Mouse (Mus musculus) neutrophil, adult 65 days (primary cell): ENCODE data around the gene Dbndd2. TPM values are rescaled to one million over a fixed set of nuclear protein-coding genes. Genes with fewer than 3 reads are reported as not detected.

ENCODE experiments used
- total RNA-seq: library from RNA; stranded (reverse); gene quantifications from 2 replicates; pipeline ENCODE4 v1.2.4, GENCODE M21; 2023

Gene Dbndd2
- 2.1 and 3.2 TPM in 2 replicates for total RNA-seq

DNA sequence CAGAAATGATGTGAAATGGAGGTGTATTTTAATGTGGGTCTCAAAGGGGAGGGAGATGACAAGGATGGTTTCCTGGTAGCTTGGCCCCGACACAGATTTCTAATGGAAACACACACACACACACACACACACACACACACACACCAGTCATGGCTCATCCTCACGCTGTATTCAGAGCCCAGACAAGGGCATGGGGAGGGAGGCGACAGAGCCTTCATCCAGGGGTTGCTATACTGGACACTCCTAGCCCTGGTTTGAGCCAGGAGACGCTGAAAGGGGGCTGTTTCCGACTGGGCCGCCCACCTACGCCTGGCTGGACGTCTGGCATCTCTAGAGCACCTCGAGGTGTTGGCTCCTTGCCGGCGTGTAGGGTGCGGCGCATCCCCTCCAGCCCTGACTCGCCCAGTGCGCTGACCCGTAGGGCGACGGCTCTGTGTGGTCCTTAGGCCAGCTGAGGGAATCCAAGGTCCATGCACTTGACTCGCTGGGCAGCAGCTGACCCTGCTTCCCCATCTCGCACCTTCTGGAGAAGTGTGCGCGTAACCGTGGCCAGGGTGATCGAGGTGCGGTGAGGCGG lies at the start of gene Dbndd2:
Gene Dbndd2 (plus strand): TSS at position 426 of the 577 bp plus-strand sequence.

DNA sequence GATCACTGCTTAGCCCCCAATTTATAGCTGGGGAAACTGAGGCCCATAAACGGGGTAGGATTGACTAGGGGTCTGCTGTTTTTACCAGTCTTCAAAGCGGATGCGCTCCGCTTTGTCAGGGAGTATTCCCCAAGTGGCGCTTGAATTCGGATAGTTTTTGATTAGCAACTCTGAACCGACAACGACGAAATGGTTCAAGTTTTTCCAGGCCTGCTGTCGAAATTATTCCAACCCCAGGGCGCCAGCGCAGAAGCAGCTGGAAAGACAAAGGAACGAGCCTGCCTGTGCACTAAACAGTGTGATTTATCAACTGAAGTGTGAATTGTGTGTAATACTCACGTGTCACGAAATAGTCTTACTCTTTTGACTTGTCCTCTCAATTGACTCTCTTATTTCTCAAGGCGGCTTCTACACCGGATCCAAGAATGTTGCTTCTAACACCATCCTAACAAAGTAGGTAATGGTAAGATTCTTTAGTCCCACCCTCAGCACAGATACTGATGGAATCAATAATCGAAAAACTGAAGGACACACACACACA lies 42.4 kb upstream of the Dbndd2 start, which contains the start of gene Sdc4:
Gene Sdc4 (minus strand): TSS at position 428 of the 541 bp plus-strand sequence.

DNA sequence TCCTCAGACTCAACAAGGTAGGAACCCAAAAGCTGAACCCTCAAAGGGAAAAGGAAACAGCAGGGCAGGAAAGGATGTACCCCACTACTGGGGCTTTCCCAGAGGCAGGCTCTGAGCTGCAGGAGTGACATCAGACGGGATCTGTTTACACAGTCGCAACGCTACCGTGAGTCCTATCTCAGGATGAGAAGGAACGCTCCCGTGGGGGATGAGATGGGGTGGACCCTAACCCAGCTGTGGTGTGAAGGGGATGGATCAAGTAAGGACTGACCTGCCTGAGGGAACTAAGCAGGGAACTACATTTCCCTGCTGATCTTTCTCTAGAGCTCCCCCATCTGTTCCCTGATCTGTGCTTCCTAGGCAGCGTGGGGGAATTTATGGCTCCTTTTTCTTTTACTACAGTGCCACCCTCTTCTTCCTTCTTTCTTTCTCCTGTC lies 29.0 kb upstream of the Dbndd2 start, which contains the start of gene Sys1:
Gene Sys1 (plus strand): TSS at position 101 of the 437 bp plus-strand sequence.

DNA sequence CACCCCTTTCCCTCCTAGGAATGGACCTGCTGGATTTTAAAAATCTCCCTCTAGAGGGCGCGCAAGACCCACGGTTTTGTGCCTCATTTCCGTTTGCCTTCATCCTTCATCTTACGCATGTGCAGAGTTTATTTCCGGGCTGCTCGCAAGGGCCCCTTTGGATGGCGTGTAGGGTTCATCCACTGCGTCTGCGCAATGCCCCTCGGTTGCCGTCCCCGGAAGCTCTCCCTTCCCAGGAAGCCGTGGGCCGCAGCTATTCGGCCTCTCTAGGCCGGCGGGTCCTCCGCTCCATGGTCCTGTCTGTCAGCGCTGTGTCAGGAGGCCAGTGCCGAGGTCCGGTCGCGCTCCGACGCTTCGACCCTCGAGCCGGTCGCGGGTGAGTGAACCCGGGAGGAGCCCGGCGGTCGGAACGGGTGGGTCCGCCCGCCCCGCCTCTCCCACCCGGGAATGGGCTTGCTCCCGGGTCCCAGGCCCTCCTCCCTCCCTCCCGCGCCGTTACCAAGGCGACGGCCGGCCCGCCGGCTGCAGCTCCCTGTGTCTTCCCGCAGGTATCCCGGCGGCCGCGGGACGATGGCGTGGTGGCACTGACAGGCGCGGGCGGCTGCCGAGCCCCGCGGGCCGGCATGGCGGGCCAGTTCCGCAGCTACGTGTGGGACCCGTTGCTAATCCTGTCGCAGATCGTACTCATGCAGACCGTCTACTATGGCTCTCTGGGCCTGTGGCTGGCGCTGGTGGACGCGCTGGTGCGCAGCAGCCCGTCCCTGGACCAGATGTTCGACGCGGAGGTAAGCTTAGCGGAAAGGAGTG lies 25.0 kb upstream of the Dbndd2 start, which contains the start of gene Gm20458:
Gene Gm20458 (plus strand): TSS at position 223 of the 807 bp plus-strand sequence.

DNA sequence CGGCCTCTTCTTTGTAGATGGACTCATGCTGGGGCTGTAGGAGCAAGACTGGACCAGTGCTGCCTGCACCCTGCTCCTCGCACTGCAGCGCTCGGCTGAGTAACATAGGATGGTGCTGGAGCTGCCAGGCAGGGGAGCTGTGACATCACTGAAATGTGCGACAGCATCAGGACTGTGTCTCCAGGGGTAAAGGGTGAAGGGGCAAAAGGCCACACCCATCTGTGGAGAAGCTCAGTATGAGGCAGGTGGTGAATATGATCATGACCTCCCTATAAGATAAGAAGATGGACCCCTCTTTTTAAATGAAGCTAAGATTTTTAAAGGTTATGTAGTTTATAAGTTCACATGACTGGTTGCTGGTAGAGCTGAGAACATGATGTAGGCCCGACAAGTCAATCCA lies 12.3 kb upstream of the Dbndd2 start, which contains the start of gene Trp53tg5:
Gene Trp53tg5 (minus strand): TSS at position 101 of the 400 bp plus-strand sequence.

DNA sequence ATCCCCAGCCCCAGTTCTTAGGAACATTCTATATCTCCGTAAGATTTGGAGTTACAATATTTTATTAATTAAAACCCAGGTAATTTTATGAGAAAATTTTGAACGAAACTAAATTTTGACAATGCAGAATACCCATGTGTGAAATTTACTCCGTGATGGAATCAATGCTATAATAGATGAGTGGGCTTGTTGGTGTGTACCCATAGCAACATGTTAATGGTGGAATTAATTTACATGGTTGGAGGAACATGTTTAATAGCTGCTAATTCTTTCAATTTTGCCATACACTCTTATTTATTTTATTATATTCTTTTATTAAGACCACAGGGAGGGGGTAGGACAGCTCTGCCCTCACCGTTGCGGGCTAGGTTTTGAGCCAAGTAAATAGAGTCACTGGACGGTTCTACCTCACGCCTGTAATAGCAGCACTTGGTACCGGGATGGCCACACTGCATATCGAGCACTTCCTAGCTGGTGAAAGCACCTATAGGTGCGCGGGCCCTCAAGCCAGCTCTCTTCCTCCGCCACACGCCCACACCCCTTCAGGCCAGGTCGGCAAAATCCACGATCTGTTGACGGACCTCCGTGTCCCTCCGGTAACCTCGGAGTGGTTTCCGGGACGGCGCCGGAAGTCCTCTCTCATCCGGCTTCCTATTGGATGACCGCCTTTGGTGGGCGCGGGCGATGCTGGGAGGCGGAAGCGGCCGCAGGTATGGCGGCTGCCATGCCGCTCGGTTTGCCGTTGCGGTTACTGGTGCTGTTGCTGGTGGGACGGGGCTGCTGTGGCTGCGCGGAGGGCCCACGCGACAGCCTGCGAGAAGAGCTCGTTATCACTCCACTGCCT lies 11.2 kb downstream of the Dbndd2 start, which contains the start of gene Pigt:
Gene Pigt (plus strand): TSS at position 674 of the 844 bp plus-strand sequence.

Other genes starting within 250 kb of the Dbndd2 start
- gene Svs2, start 247.6 kb upstream of the Dbndd2 start, total RNA-seq: not detected in 2 replicates
- gene Svs3b, start 229.5 kb upstream of the Dbndd2 start, total RNA-seq: not detected in 2 replicates
- gene Svs4, start 207.6 kb upstream of the Dbndd2 start, total RNA-seq: not detected in 2 replicates
- gene Svs3a, start 196.8 kb upstream of the Dbndd2 start, total RNA-seq: not detected in 2 replicates
- gene Svs6, start 169.4 kb upstream of the Dbndd2 start, total RNA-seq: not detected in 2 replicates
- gene Svs5, start 153.4 kb upstream of the Dbndd2 start, total RNA-seq: not detected in 2 replicates
- 705 and 906 TPM in 2 replicates for gene Slpi, start 97.0 kb upstream of the Dbndd2 start, total RNA-seq
- not detected in 2 replicates for gene Rbpjl, start 83.0 kb upstream of the Dbndd2 start, total RNA-seq
- gene Matn4, start 80.9 kb upstream of the Dbndd2 start, total RNA-seq: not detected in 2 replicates
- gene Sdc4, start 42.2 kb upstream of the Dbndd2 start, total RNA-seq: 1.4 and 5.3 TPM in 2 replicates
- gene Sys1, start 29.1 kb upstream of the Dbndd2 start, total RNA-seq: 32.7 and 33.5 TPM in 2 replicates
- 0.63 TPM in 1 of 2 replicates, not detected in the other for gene Gm20458, start 25.1 kb upstream of the Dbndd2 start, total RNA-seq
- gene Trp53tg5, start 12.4 kb upstream of the Dbndd2 start, total RNA-seq: not detected in 2 replicates
- gene Pigt, start 11.4 kb downstream of the Dbndd2 start, total RNA-seq: 42.1 and 46.4 TPM in 2 replicates
- not detected in 2 replicates for gene Wfdc2, start 76.3 kb downstream of the Dbndd2 start, total RNA-seq
- not detected in 2 replicates for gene Spint3, start 87.4 kb downstream of the Dbndd2 start, total RNA-seq
- not detected in 2 replicates for gene Wfdc6a, start 99.3 kb downstream of the Dbndd2 start, total RNA-seq
- gene Eppin, start 107.5 kb downstream of the Dbndd2 start, total RNA-seq: not detected in 2 replicates
- gene Wfdc6b, start 127.4 kb downstream of the Dbndd2 start, total RNA-seq: not detected in 2 replicates
- not detected in 2 replicates for gene Wfdc8, start 127.5 kb downstream of the Dbndd2 start, total RNA-seq
- gene Wfdc16, start 152.7 kb downstream of the Dbndd2 start, total RNA-seq: not detected in 2 replicates
- 7.5 and 8.1 TPM in 2 replicates for gene Wfdc10, start 169.9 kb downstream of the Dbndd2 start, total RNA-seq
- not detected in 2 replicates for gene Wfdc9, start 170.5 kb downstream of the Dbndd2 start, total RNA-seq
- gene Wfdc11, start 188.0 kb downstream of the Dbndd2 start, total RNA-seq: not detected in 2 replicates
- not detected in 2 replicates for gene Wfdc13, start 199.0 kb downstream of the Dbndd2 start, total RNA-seq
- gene Spint4, start 212.4 kb downstream of the Dbndd2 start, total RNA-seq: not detected in 2 replicates
- not detected in 2 replicates for gene Spint5, start 229.2 kb downstream of the Dbndd2 start, total RNA-seq